Mouse (Mus musculus): ENCODE measurements around the gene U2af2. TPM values are rescaled to one million over a fixed set of nuclear protein-coding genes. Genes with fewer than 3 reads are reported as not detected.

The U2af2 gene
- polyA plus RNA-seq, 1 experiment: 150 TPM

- H3K36me3 ChIP-seq (ENCODE audit: control insufficient read depth, insufficient read depth, low read length): no peaks in the 10 kb centered on the region
- H3K4me1 ChIP-seq (ENCODE audit: control insufficient read depth, insufficient read depth, insufficient read length, low read length): peaks cover 4% of the 10 kb centered on the region
- WGBS: 2% methylated on average over 65 of the region's 65 CpGs
- peak within 1 kb of the TSS; percentile 82 for H3K4me3 ChIP-seq (ENCODE audit: low read depth, low read length)
- H3K27ac ChIP-seq (ENCODE audit: insufficient read depth, low read depth, low read length): no peak within 1 kb of the TSS
- TF ChIP-seq CTCF (IDR thresholded peaks at IDR 0.05; ENCODE audit: extremely low read depth, insufficient read length, insufficient replicate concordance, low read depth, low read length) (no peak), POLR2A (IDR thresholded peaks at IDR 0.05; ENCODE audit: low read depth, low read length) (peak; percentile 27; the same call in 1 of the 2 replicates)
- H3K27me3 ChIP-seq (ENCODE audit: control insufficient read depth, insufficient read depth, low read length): peaks cover 57% of the 10 kb centered on the region
Measured at GRCm38 (mm10) chr7:5051193-5052192, 10.4 kb upstream of the U2af2 start, which contains the start of gene Zfp580. Zfp580 (plus strand) TSS chr7:5051538.

GRCm38 (mm10) chr7:5052438-5052837 lies 9.5 kb upstream of the U2af2 start:
- Histone ChIP-seq H3K36me3 (ENCODE audit: control insufficient read depth, insufficient read depth, low read length) (no peaks in the 10 kb centered on the region), H3K27me3 (ENCODE audit: control insufficient read depth, insufficient read depth, low read length) (peaks cover 64% of the 10 kb centered on the region), H3K4me3 (ENCODE audit: low read depth, low read length) (peak overlapping the region; percentile 18; the same call in 1 of the 2 replicates), H3K27ac (ENCODE audit: insufficient read depth, low read depth, low read length) (no peak overlapping the region), H3K4me1 (ENCODE audit: control insufficient read depth, insufficient read depth, insufficient read length, low read length) (peaks cover 6% of the 10 kb centered on the region)
- no peak for TF ChIP-seq CTCF (IDR thresholded peaks at IDR 0.05; ENCODE audit: extremely low read depth, insufficient read length, insufficient replicate concordance, low read depth, low read length)
- TF ChIP-seq POLR2A (IDR thresholded peaks at IDR 0.05; ENCODE audit: low read depth, low read length): no peak
- 9% methylated on average over 12 of the region's 12 CpGs for WGBS

GRCm38 (mm10) chr7:5052931-5053343 lies 9.0 kb upstream of the U2af2 start:
- Histone ChIP-seq H3K4me1 (ENCODE audit: control insufficient read depth, insufficient read depth, insufficient read length, low read length) (peaks cover 6% of the 10 kb centered on the region), H3K27ac (ENCODE audit: insufficient read depth, low read depth, low read length) (no peak overlapping the region), H3K4me3 (ENCODE audit: low read depth, low read length) (peak overlapping the region; percentile 18), H3K36me3 (ENCODE audit: control insufficient read depth, insufficient read depth, low read length) (no peaks in the 10 kb centered on the region), H3K27me3 (ENCODE audit: control insufficient read depth, insufficient read depth, low read length) (peaks cover 64% of the 10 kb centered on the region)
- WGBS: 8% methylated on average over 45 of the region's 45 CpGs
- no peak for TF ChIP-seq POLR2A (IDR thresholded peaks at IDR 0.05; ENCODE audit: low read depth, low read length)
- no peak for TF ChIP-seq CTCF (IDR thresholded peaks at IDR 0.05; ENCODE audit: extremely low read depth, insufficient read length, insufficient replicate concordance, low read depth, low read length)

GRCm38 (mm10) chr7:5053456-5054179 lies 8.3 kb upstream of the U2af2 start:
- Histone ChIP-seq H3K4me3 (ENCODE audit: low read depth, low read length) (no peak overlapping the region), H3K36me3 (ENCODE audit: control insufficient read depth, insufficient read depth, low read length) (no peaks in the 10 kb centered on the region), H3K27me3 (ENCODE audit: control insufficient read depth, insufficient read depth, low read length) (peaks cover 65% of the 10 kb centered on the region), H3K27ac (ENCODE audit: insufficient read depth, low read depth, low read length) (no peak overlapping the region), H3K4me1 (ENCODE audit: control insufficient read depth, insufficient read depth, insufficient read length, low read length) (peaks cover 6% of the 10 kb centered on the region)
- TF ChIP-seq POLR2A (IDR thresholded peaks at IDR 0.05; ENCODE audit: low read depth, low read length) (no peak), CTCF (IDR thresholded peaks at IDR 0.05; ENCODE audit: extremely low read depth, insufficient read length, insufficient replicate concordance, low read depth, low read length) (no peak)
- 19% methylated on average over 32 of the region's 32 CpGs for WGBS

- Histone ChIP-seq H3K27me3 (ENCODE audit: control insufficient read depth, insufficient read depth, low read length) (peaks cover 53% of the 10 kb centered on the region), H3K4me3 (ENCODE audit: low read depth, low read length) (peak overlapping the region; percentile 28), H3K36me3 (ENCODE audit: control insufficient read depth, insufficient read depth, low read length) (no peaks in the 10 kb centered on the region), H3K4me1 (ENCODE audit: control insufficient read depth, insufficient read depth, insufficient read length, low read length) (peaks cover 10% of the 10 kb centered on the region), H3K27ac (ENCODE audit: insufficient read depth, low read depth, low read length) (no peak overlapping the region)
- WGBS: 4% methylated on average over 55 of the region's 55 CpGs
- TF ChIP-seq POLR2A (IDR thresholded peaks at IDR 0.05; ENCODE audit: low read depth, low read length) (no peak), CTCF (IDR thresholded peaks at IDR 0.05; ENCODE audit: extremely low read depth, insufficient read length, insufficient replicate concordance, low read depth, low read length) (no peak)
Measured at GRCm38 (mm10) chr7:5056651-5057263, 5.2 kb upstream of the U2af2 start.

GRCm38 (mm10) chr7:5057381-5057780 lies 4.6 kb upstream of the U2af2 start:
- no peak overlapping the region for H3K4me3 ChIP-seq (ENCODE audit: low read depth, low read length)
- H3K27ac ChIP-seq (ENCODE audit: insufficient read depth, low read depth, low read length): no peak overlapping the region
- no peaks in the 10 kb centered on the region for H3K36me3 ChIP-seq (ENCODE audit: control insufficient read depth, insufficient read depth, low read length)
- H3K27me3 ChIP-seq (ENCODE audit: control insufficient read depth, insufficient read depth, low read length): peaks cover 46% of the 10 kb centered on the region
- 40% methylated on average over 8 of the region's 8 CpGs for WGBS
- TF ChIP-seq POLR2A (IDR thresholded peaks at IDR 0.05; ENCODE audit: low read depth, low read length): no peak
- no peak for TF ChIP-seq CTCF (IDR thresholded peaks at IDR 0.05; ENCODE audit: extremely low read depth, insufficient read length, insufficient replicate concordance, low read depth, low read length)
- peaks cover 10% of the 10 kb centered on the region for H3K4me1 ChIP-seq (ENCODE audit: control insufficient read depth, insufficient read depth, insufficient read length, low read length)

Measured in small intestine, adult 2 months (tissue).